Mouse (Mus musculus) forebrain, embryonic 10.5 days (tissue): Measurements from ENCODE around the gene Olfr368. TPM values are rescaled to one million over a fixed set of nuclear protein-coding genes. Genes with fewer than 3 reads are reported as not detected.

ENCODE experiments used
- DNase-seq: peaks from one replicate; pipeline ENCODE4 v3.0.0-alpha.2; 2017; ENCODE audit warnings: low spot score; ENCODE audit errors: extremely low spot score
- H3K27ac ChIP-seq: fragments of 300-500 bp; sonication (generic); 2 replicates; pipeline ENCODE4 v1.5.1; 2016; ENCODE audit warnings: mild to moderate bottlenecking
- H3K27me3 ChIP-seq: fragments of 300-500 bp; sonication (generic); 2 replicates; pipeline ENCODE4 v1.6.1; 2016; ENCODE audit warnings: mild to moderate bottlenecking; ENCODE audit not compliant: poor library complexity, severe bottlenecking
- H3K36me3 ChIP-seq: fragments of 300-500 bp; sonication (generic); replicated peaks from 2 replicates; pipeline ENCODE4 v1.6.1; 2016; ENCODE audit warnings: mild to moderate bottlenecking, moderate library complexity
- H3K4me1 ChIP-seq: fragments of 300-500 bp; sonication (generic); 2 replicates; pipeline ENCODE4 v1.6.1; 2016
- H3K4me3 ChIP-seq: fragments of 300-500 bp; sonication (generic); 2 replicates; pipeline ENCODE4 v1.5.1; 2016; ENCODE audit warnings: mild to moderate bottlenecking, moderate library complexity
- H3K9me3 ChIP-seq: fragments of 300-500 bp; sonication (generic); 2 replicates; pipeline ENCODE4 v1.6.1; 2016; ENCODE audit warnings: mild to moderate bottlenecking, moderate library complexity
- WGBS: fragments of 180-500 bp; shearing (Covaris S2); methylation state at CpG from one replicate; pipeline ENCODE4 v1.1.7; 2016; 5-methylcytosine and 5-hydroxymethylcytosine counted together
- polyA plus RNA-seq: library from polyadenylated mRNA; unstranded; fragments of >200 nt; fragmentation: Nextera tagmentation; extraction: Ambion mirVana; gene quantifications from 2 replicates; pipeline ENCODE4 v1.2.1, GENCODE M21; 2016

Gene Olfr368
- polyA plus RNA-seq = not detected in 2 replicates

DNA sequence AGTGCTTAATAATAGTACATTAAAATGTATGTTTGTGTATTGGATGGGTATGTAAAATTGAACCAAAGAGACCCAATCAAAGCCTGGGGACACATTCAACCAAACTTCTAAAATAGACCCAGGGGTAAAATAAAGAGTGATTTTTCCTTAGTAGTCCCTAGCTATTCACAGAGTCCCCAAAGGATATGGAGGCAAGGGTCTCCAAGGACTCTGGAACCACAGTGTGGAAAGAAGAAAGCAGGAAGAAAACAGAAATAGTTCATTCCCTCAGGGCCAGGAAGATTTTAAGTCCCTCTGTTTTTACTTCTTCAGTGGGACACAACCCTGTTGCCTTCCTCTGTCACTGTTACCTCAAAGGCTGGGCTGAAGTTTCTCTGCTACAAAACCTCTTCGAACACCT lies at the start of gene Olfr368:
TSS of gene Olfr368 (plus strand) at position 301 of the 400 bp plus-strand sequence.
- 85% methylated on average over 1 of the region's 1 CpGs for WGBS
- no peak within 1 kb of the TSS for H3K4me3 ChIP-seq
- H3K36me3 ChIP-seq = no peaks in the 10 kb centered on the region
- no peaks in the 10 kb centered on the region for H3K4me1 ChIP-seq
- no peaks in the 10 kb centered on the region for H3K27me3 ChIP-seq
- no peak within 1 kb of the TSS for H3K27ac ChIP-seq
- no peaks in the 10 kb centered on the region for H3K9me3 ChIP-seq
- DNase-seq = no peak

GRCm38 (mm10) chr2:37333321-37333720 lies 7.0 kb downstream of the Olfr368 start:
- 88% methylated on average over 2 of the region's 2 CpGs for WGBS

DNA sequence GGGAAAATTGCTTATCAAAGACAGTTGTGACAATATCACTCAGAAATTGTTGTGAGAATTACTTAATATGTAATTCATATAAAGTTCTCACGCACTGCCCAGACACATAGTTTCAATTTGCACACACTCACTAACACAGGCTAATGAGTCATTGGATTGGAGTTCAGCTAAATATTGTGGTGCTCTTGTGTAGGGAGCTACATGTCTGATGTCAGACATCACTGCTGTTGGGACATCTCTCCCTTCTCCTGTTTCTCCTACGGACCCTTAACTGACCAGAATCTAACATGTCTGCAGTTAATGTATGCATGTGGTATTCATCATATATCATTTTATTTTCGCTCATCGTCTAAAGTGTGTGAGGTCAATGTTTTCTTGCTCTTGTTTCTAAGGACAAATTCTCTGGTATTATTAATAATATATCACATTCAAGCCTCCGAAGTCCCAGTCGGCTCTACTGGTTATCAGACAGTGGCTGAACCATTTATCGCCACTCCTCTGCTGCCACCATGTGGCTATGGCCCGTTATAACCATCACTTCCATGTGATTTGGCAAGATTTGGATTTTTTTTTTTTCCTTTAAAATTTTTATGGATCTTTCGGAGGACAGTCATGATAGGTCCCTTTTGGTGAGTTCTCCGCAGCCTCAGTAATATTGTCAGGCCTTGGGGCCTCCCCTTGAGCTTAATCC lies 12.3 kb downstream of the Olfr368 start:
- no peak overlapping the region for H3K27ac ChIP-seq
- peak; percentile 29 for DNase-seq
- 69% methylated on average over 10 of the region's 10 CpGs for whole genome bisulfite sequencing

More at GRCm38 (mm10) chr2:37333321-37333720, 7.0 kb downstream of the Olfr368 start:
- Histone ChIP-seq H3K27me3 (no peaks in the 10 kb centered on the region), H3K4me3 (no peak overlapping the region), H3K9me3 (peaks cover 6% of the 10 kb centered on the region; the same call in 1 of the 2 replicates), H3K27ac (no peak overlapping the region), H3K36me3 (no peaks in the 10 kb centered on the region), H3K4me1 (no peaks in the 10 kb centered on the region)
- DNase-seq = no peak

GRCm38 (mm10) chr2:37351671-37352070 lies 25.4 kb downstream of the Olfr368 start:
- Histone ChIP-seq H3K27me3 (no peaks in the 10 kb centered on the region), H3K4me1 (no peaks in the 10 kb centered on the region), H3K9me3 (no peaks in the 10 kb centered on the region), H3K4me3 (no peak overlapping the region), H3K36me3 (peaks cover 80% of the 10 kb centered on the region), H3K27ac (no peak overlapping the region)
- no peak for DNase-seq
- WGBS = 94% methylated on average over 7 of the region's 7 CpGs

More for the DNA sequence above, 12.3 kb downstream of the Olfr368 start:
- Histone ChIP-seq H3K36me3 (no peaks in the 10 kb centered on the region), H3K9me3 (no peaks in the 10 kb centered on the region), H3K4me3 (no peak overlapping the region), H3K4me1 (no peaks in the 10 kb centered on the region), H3K27me3 (no peaks in the 10 kb centered on the region)

DNA sequence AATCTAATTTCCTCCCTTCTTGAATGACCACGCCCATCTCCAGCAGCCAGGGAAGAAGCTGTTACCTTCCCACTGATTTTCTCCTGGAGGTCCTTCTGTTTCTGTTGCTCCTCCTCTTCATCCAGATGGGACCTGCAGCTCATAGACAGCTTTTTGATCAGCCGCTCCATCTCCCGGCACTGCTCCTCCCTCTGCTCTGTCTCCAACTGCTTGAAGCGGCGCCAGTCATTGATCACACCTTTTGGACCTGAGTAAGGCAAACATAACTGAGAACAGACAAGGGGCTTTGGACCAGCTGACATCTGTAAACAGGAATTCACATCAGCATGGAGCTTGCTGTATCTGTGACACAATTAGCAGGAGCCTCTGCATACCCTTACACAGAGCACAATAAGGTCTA lies 29.3 kb downstream of the Olfr368 start:
- 97% methylated on average over 5 of the region's 5 CpGs for WGBS
- Histone ChIP-seq H3K4me3 (no peak overlapping the region), H3K9me3 (no peaks in the 10 kb centered on the region), H3K36me3 (peaks cover 69% of the 10 kb centered on the region), H3K4me1 (peaks cover 19% of the 10 kb centered on the region), H3K27me3 (no peaks in the 10 kb centered on the region), H3K27ac (no peak overlapping the region)
- DNase-seq = no peak

DNA sequence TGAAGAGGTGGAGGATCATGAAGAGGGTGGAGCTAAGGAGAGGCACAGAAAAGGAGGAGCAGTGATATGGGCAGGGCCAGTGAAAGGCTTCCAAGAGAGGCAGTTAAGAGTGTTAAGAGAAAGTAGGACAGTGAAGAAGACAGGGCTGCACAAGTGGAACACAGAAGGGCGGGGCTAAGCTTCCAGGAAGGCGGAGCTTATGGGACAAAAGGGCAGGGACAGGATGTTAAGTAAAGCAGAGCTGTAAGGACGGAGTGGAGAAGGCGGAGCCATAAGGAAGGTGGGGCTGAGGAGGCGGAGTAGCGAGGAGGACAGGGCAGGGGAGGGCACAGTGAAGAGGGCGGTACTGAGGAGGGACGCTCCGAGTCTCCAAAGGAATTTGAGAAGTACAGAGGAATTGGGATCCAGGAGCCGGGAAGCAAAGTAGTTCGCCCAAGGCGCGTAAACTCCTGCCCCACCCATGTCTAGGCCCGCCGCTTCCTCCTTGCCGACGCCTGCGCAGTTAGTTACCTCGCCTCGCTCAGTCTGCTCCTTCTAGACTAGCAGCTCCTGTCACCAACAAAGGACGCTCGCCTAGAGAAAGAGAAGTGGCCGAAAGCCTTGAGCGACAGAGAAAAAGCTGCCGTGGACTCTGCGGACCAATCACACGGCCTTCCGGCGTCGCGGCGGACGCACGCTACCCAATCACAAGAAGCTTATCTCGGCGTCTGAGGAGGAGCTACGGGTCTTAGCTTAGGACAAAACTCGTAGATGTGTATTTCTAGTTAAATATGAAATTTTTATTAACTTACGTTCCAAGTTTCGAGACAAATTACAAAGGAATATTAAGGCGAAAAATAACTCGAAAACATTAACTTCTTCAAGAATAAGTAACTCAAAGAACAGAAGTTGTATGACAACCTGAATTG lies 32.6 kb downstream of the Olfr368 start, which contains the start of gene Pdcl:
TSS of gene Pdcl (minus strand) at position 700 of the 908 bp plus-strand sequence.
- WGBS = under 1% methylated on average over 42 of the region's 42 CpGs
- Histone ChIP-seq H3K36me3 (peaks cover 36% of the 10 kb centered on the region), H3K27me3 (no peaks in the 10 kb centered on the region), H3K4me1 (peaks cover 19% of the 10 kb centered on the region), H3K27ac (peak within 1 kb of the TSS; percentile 94), H3K4me3 (peak within 1 kb of the TSS; percentile 75), H3K9me3 (no peaks in the 10 kb centered on the region)
- peak; percentile 86 for DNase-seq

DNA sequence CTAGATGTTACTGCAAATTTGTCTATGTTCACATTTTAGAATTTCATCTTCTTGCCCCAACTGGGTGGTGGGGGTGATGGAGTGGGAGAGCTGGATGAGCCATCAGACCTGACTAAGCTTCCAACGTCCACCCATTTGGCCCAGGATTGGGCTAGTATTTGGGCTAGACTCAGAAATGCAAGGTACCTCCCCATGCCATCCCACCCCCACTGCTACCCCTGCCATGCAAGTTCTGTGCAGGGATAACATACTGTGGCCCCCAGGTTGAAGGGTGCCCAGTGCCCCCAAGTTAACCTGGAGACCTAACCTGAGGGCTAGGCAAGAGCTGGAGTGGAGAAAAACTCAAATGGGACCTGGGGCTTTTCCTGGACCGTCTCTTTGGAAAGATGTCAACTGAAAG lies 33.6 kb downstream of the Olfr368 start:
- WGBS = 94% methylated on average over 2 of the region's 2 CpGs
- Histone ChIP-seq H3K9me3 (no peaks in the 10 kb centered on the region), H3K36me3 (peaks cover 26% of the 10 kb centered on the region), H3K27ac (no peak overlapping the region), H3K4me3 (peak overlapping the region; percentile 75), H3K27me3 (no peaks in the 10 kb centered on the region), H3K4me1 (peaks cover 19% of the 10 kb centered on the region)
- DNase-seq = no peak

- H3K36me3 ChIP-seq = peaks cover 47% of the 10 kb centered on the region
- H3K27me3 ChIP-seq = no peaks in the 10 kb centered on the region
- H3K4me1 ChIP-seq = no peaks in the 10 kb centered on the region
- H3K27ac ChIP-seq = no peak overlapping the region
- H3K9me3 ChIP-seq = no peaks in the 10 kb centered on the region
- 93% methylated on average over 2 of the region's 2 CpGs for WGBS
- H3K4me3 ChIP-seq = no peak overlapping the region
- no peak for DNase-seq
Observed at GRCm38 (mm10) chr2:37370651-37371050, 44.3 kb downstream of the Olfr368 start.

DNA sequence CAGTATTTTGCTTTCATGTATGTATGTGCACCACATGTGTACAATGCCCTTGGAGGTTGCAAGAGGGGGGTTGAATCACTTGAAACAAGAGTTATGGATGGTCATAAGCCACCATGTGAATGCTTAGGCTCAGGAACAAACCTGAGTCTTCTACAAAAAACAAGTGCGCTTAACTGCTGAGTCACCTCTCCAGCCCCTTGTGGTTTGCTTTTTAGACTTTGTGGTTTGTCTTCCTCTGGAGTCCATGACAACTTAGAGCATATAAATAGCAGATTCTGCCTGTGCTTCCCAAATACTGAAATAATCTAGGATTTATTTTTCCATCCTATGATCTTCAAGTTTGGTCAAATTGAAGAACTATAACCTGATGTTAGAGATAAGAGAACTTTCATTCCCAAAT lies 49.7 kb downstream of the Olfr368 start:
- 100% methylated on average over 1 of the region's 1 CpGs for WGBS
- H3K27me3 ChIP-seq = no peaks in the 10 kb centered on the region
- H3K4me1 ChIP-seq = no peaks in the 10 kb centered on the region
- no peaks in the 10 kb centered on the region for H3K9me3 ChIP-seq
- no peak overlapping the region for H3K27ac ChIP-seq
- peaks cover 95% of the 10 kb centered on the region for H3K36me3 ChIP-seq
- no peak overlapping the region for H3K4me3 ChIP-seq
- no peak for DNase-seq

GRCm38 (mm10) chr2:37380189-37380588 lies 53.9 kb downstream of the Olfr368 start:
- Histone ChIP-seq H3K27ac (no peak overlapping the region), H3K4me1 (no peaks in the 10 kb centered on the region), H3K9me3 (no peaks in the 10 kb centered on the region), H3K36me3 (peaks cover 96% of the 10 kb centered on the region), H3K27me3 (no peaks in the 10 kb centered on the region), H3K4me3 (no peak overlapping the region)
- peak; percentile 36 for DNase-seq
- 76% methylated on average over 2 of the region's 2 CpGs for WGBS
